ENCODE assay signal across 8 mouse cellular contexts in genomic region chr4:131431188-131431587, GRCm38 (mm10).
DNase-seq lines count a peak whose midpoint lies in the region; ATAC-seq and TF ChIP-seq lines count a peak whose summit lies in the region.

No protein-coding gene starts in this region.

- peak; percentile 54 for ATAC-seq in forebrain, embryonic 16.5 days
- ATAC-seq in liver, embryonic 14.5 days (ENCODE audit: insufficient read depth), result no peak
- ATAC-seq in monocyte, adult 5-6 weeks (replicated peaks; ENCODE audit: insufficient number of reproducible peaks, low FRiP score, low TSS enrichment, poor library complexity, severe bottlenecking), result no peak

- TF ChIP-seq CTCF in ES-Bruce4 (IDR thresholded peaks at IDR 0.05; ENCODE audit: low read depth, low read length), result peak; percentile 71
- TF ChIP-seq CTCF in liver, embryonic 14.5 days (IDR thresholded peaks at IDR 0.05; ENCODE audit: low read depth), result peak; percentile 80

- H3K4me2 ChIP-seq in forebrain, embryonic 16.5 days (ENCODE audit: low read length), result no peak overlapping the region
- H3K4me2 ChIP-seq in liver, embryonic 14.5 days (ENCODE audit: low read depth), result no peak overlapping the region

- TF ChIP-seq EP300 in ES-Bruce4 (IDR thresholded peaks at IDR 0.05; ENCODE audit: insufficient read depth, low read depth, low read length), result no peak
- no peak for TF ChIP-seq EP300 in liver, embryonic 14.5 days (IDR thresholded peaks at IDR 0.05; ENCODE audit: low read depth)

- H3K4me1 ChIP-seq in ES-Bruce4 (ENCODE audit: control insufficient read depth, insufficient read depth, low read length), result no peaks in the 10 kb centered on the region
- peaks cover 17% of the 10 kb centered on the region for H3K4me1 ChIP-seq in forebrain, embryonic 16.5 days (replicated peaks; ENCODE audit: control insufficient read depth, insufficient read depth, low read length)
- H3K4me1 ChIP-seq in liver, embryonic 14.5 days (replicated peaks; ENCODE audit: control insufficient read depth in 2 of 2, insufficient read depth in 2 of 2, low read length in 1 of 2), result no peaks in the 10 kb centered on the region

- H3K9me3 ChIP-seq in ES-Bruce4 (replicated peaks; ENCODE audit: control insufficient read depth, insufficient read depth, low read length, poor library complexity, severe bottlenecking), result no peaks in the 10 kb centered on the region
- no peaks in the 10 kb centered on the region for H3K9me3 ChIP-seq in forebrain, embryonic 16.5 days (ENCODE audit: control insufficient read depth, low read length)
- no peaks in the 10 kb centered on the region for H3K9me3 ChIP-seq in liver, embryonic 14.5 days (ENCODE audit: control insufficient read depth, low read length)

- WGBS in forebrain, embryonic 16.5 days, result 6% methylated on average over 5 of the region's 5 CpGs
- WGBS in liver, embryonic 14.5 days (ENCODE audit: insufficient replicate concordance), result 8% methylated on average over 5 of the region's 5 CpGs

- peak; percentile 27 for DNase-seq in 416B (ENCODE audit: low read depth)
- peak; percentile 77 to 82 for DNase-seq in cerebellum, adult 18-20 months
- DNase-seq in kidney, postnatal 10 days, result peak; percentile 87
- peak in 1 of 3 experiments; percentile 3 for DNase-seq in liver, embryonic 14.5 days (ENCODE audit: low read depth in 3 of 3, low spot score in 3 of 3)
- peak; percentile 62 for DNase-seq in right cerebral cortex, adult 18-20 months

- no peaks in the 10 kb centered on the region for H3K36me3 ChIP-seq in ES-Bruce4 (ENCODE audit: control insufficient read depth, insufficient read depth, low read length, poor library complexity, severe bottlenecking)
- no peaks in the 10 kb centered on the region for H3K36me3 ChIP-seq in forebrain, embryonic 16.5 days (ENCODE audit: control insufficient read depth, insufficient read depth)
- H3K36me3 ChIP-seq in liver, embryonic 14.5 days (replicated peaks; ENCODE audit: control insufficient read depth, insufficient read depth, low read depth), result no peaks in the 10 kb centered on the region

- no peaks in the 10 kb centered on the region for H3K27me3 ChIP-seq in ES-Bruce4 (ENCODE audit: control insufficient read depth, insufficient read depth, low read length, poor library complexity, severe bottlenecking)
- H3K27me3 ChIP-seq in forebrain, embryonic 16.5 days (replicated peaks; ENCODE audit: control insufficient read depth, insufficient read depth, low read length), result no peaks in the 10 kb centered on the region
- no peaks in the 10 kb centered on the region for H3K27me3 ChIP-seq in liver, embryonic 14.5 days (ENCODE audit: control insufficient read depth, insufficient read depth, low read length)

- H3K9ac ChIP-seq in ES-Bruce4 (ENCODE audit: low read depth, poor library complexity, severe bottlenecking), result no peak overlapping the region
- H3K9ac ChIP-seq in forebrain, embryonic 16.5 days (replicated peaks; ENCODE audit: low read depth, low read length), result no peak overlapping the region
- no peak overlapping the region for H3K9ac ChIP-seq in liver, embryonic 14.5 days (replicated peaks)

- no peak overlapping the region for H3K27ac ChIP-seq in ES-Bruce4 (ENCODE audit: insufficient read depth, low read length)
- no peak overlapping the region for H3K27ac ChIP-seq in forebrain, embryonic 16.5 days (ENCODE audit: low read length)
- H3K27ac ChIP-seq in liver, embryonic 14.5 days, result no peak overlapping the region

- H3K4me3 ChIP-seq in ES-Bruce4 (ENCODE audit: low read depth, low read length), result no peak overlapping the region
- no peak overlapping the region for H3K4me3 ChIP-seq in forebrain, embryonic 16.5 days (replicated peaks; ENCODE audit: low read length)
- no peak overlapping the region for H3K4me3 ChIP-seq in liver, embryonic 14.5 days (ENCODE audit: insufficient read depth in 1 of 2, low read depth in 2 of 2, low read length in 2 of 2)

- no peak for TF ChIP-seq POLR2A in ES-Bruce4 (IDR thresholded peaks at IDR 0.05; ENCODE audit: insufficient read depth, low read length)
